Mouse (Mus musculus): ENCODE data around the gene Cxcr4.

Gene Cxcr4

GRCm38 (mm10) chr1:128592211-128592741 is at the start of gene Cxcr4:
Cxcr4 (minus strand) TSS chr1:128592293.
- peak; percentile 66 to 90 for DNase-seq (ENCODE audit: low spot score in 2 of 2)

DNA sequence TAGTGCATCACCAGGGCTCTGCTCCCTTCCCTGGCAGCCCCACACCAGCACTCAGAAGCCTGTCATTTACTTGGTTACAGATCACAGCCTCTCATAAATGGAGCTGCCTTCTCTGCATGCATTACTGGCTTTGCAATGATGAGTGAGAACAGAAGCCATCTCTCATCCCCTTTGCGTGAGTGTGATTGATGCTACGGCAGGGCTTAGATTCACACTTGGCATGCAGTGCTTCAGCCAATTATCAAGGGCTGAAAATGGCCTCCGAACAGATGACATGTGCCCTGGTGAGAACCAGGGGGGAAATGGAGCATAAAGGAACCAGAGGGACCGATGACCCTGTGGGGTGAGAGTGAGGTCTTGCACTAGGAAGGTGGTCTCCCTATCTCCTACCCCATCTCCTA is 47.6 kb upstream of the Cxcr4 start:
- no peak for DNase-seq (ENCODE audit: low spot score in 2 of 2)

DNA sequence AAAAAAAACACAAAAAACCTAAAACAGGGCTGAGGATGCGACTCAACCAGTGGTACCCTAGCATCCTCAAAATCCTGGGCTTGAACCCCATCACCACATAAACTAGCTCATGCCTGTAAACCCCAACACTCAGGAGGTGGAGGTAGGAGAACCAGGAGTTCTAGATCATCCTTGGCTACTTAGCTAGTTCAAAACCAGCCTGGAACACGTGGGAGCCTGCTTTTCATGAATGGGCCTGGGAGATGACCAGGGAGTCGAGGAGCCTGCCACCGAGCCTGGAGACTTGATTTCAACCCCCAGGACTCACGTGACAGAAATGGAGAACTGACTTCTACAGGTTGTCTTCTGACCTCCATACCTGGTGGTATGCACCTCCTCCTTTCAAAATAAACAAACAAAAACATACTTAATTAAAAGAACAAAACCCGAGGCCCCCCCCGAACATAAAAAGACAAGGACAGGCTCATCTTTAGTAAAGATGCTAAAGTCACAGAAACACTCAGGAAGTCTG is 45.2 kb upstream of the Cxcr4 start:
- no peak for DNase-seq (ENCODE audit: low spot score in 2 of 2)

GRCm38 (mm10) chr1:128636258-128637229 is 44.5 kb upstream of the Cxcr4 start:
- no peak for DNase-seq (ENCODE audit: low spot score in 2 of 2)

DNA sequence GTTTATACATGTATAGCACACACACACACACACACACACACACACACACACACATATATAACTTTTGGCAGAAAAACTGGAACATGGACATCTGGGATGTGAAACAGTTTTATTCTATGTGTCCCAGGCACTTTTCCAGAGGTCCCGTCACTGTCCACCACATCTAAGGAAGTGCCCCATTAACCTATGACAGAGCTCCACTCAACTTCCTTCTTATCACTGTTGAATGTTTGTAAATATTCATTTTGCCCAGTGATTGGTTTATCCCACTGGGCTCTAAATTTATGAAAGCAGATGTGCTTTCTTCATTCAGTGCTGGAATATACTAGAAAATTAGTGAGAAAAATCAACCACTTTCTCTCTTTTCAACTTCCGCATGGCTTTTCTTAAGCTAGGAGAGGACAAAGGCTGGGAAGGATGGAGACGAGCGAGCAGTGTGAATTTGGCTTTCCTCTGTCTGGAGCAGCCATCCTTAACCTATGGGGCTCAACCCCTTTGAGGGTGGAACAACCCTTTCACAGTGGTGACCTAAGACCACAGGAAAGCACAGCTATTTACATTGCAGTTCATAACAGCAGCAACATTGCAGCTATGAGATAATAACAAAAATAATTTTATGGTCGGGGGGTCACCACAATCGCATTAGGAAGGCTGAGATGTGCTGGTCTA is 41.8 kb upstream of the Cxcr4 start:
- DNase-seq (ENCODE audit: low spot score in 2 of 2), result no peak

DNA sequence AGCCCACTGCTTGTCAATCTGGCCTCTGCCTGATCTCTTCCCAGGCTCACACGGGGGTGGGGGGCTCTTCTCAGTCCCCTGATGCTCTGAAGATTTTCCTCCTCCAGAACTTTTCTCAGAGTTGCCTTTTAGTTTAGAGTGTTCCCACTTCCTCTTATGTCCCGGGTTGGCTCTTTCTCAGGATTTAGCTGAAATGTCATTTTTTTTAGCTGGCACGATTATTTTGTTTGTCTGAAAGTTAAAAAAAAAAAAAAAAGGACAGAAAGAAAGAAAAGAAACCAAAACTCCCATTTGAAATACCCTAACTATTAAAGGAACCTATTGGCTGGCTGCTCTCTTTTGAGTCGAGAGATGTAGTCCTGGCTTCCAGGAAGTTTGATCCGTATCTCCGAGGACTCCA is 40.4 kb upstream of the Cxcr4 start:
- DNase-seq (ENCODE audit: low spot score in 2 of 2), result no peak

GRCm38 (mm10) chr1:128626144-128626678 is 34.1 kb upstream of the Cxcr4 start:
- DNase-seq (ENCODE audit: low spot score in 2 of 2), result no peak

DNA sequence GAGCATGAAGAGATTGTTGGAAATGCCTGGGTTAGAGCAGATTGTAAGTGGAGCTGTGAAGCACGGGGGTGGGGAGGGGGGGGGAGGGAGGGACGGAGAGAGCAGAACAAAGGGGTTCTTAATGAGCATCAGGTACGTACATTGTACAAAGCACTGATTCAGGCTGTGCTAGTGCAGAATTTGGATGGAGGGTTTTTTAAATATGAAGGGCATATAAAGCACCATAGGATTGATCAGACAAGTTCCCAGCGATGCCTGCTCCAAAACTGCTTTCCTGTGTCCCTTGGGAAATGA is 31.4 kb upstream of the Cxcr4 start:
- DNase-seq (ENCODE audit: low spot score in 2 of 2), result no peak

DNA sequence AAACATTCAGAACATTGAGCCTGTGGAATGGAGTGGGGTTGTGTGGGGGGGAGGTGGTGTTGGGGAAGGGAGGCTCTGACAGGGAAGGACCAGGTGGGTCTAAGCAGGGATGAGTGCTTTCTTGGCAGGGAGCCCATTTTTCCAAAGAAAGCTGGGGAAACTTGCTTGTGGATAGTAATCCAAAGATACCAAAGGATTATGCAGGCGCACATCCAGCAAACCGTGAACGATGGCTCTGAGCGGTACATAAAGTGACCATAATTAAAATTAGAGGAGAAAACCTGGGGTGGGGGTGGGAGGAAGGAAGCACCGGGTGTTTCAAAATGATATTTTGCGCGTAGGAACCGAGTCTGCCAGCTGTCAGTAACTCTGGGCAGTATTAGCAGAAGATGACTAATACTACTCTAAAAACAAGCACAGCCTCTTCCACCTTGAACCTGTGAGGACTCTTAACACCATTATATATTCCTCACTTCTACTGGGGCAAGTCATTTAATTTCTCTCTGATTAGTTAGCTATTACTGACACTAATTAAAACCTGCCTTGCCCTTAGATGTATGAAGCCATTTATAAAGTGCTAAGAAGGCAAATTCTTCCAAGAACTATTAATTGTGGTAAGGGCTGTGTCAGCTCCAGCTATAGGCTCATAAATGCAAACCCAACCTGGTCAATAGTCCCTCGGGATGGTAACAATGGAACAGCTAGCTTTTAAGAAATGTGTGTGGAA is 30.9 kb upstream of the Cxcr4 start:
- peak in 1 of 2 experiments; percentile 40 for DNase-seq (ENCODE audit: low spot score in 2 of 2)

DNA sequence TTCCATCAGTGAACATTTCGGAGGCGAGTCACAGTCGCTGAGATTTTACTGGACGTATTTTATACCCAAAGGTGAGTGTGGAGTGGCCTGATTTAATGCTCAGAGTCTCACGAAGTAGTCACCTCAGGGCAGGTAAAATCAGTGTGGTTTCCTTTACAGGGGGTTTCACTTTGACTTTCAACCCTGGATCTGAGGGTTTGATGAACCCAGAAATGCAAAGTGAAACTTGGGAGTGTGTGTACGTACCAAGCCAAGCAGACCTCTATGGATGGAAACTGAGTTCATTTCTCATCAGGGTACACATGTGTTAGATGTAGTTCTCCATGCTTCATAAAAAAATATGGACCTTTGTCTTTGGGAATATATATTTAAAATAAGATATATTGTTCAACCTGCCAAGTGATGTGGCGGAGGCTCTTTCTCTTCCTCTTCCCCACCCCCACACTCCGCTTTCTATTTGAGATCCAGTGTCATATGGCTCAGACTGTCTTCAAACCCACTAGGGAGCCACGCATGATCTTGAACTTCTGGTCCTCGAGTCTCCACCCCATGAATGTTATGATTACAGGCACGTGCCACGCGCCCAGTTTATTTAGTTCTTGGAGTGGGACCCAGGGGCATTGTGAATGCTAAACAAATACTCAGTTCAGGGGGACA is 25.7 kb upstream of the Cxcr4 start:
- DNase-seq (ENCODE audit: low spot score in 2 of 2), result no peak

DNA sequence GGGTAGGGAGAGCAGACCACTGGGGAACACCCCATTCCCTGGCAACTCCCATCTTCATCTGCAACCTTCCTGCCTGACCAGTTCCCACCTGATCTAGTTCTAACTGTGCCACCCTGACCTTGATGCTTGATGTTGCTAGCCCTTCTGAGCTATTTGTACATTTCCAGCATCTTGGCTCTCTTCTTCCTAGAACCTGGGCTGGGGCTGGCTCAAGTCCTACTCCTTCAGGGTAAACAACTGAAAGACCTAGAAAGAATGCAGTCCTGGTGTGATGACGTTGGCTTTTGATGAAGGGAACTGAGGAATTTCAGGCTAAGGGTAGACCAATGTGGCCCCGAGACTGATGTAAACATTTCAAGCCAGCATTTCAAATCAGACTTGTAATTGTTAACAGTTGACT is 24.5 kb upstream of the Cxcr4 start:
- no peak for DNase-seq (ENCODE audit: low spot score in 2 of 2)

DNA sequence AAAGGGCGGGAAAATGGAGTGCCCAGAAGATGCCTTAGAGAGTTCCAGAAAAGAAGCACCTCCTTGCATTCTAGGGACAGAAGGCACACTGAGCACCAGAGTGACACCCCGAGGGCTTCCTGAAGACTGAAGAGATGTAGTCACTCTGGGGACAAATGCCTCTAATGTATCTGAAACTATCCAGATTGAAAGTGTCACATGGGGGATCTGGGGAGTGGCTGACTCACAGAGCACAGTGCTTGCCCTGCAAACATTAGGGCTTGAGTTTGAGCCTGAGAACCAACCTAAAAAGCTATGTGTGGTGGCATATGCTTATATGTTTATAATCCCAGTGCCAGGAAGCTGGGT is 23.3 kb upstream of the Cxcr4 start:
- DNase-seq (ENCODE audit: low spot score in 2 of 2), result no peak

DNA sequence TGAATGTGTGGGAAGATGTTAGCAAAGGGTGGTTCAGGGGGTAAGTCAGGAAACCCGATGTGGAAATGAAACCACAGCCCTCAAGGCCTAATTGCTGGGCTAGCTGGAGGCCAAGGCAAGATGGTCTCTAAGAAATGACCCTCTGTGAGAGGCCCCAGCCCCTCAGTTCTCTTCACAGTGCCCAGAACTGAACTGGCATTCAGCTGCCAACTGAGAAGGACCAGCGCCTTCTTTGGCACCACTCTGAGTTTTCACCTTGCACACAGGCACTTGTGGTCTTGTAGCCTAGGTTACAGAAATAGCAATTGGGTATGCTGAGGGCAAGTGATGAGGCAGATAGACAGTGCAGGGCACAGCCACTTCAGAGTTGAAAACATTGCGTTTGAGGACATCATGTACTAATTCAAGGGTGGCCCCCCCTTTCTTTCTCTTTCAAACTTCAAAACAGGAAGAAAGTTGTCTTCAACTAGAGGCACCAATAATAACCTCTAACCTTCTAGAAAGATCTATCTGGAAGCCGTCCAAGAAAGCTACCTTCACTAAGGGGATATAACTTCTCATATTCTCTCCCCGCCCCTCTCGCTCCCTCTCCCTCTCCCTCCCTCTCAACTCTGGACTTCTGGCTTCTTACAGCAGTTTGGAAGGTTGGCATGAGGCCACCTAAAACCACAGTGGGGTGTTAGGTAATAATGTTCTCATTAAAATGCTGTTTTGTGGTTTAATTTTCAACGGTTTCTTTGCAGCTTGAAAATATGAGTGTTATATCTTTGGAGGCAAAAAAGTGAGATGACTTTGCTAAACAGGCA is 22.8 kb upstream of the Cxcr4 start:
- DNase-seq (ENCODE audit: low spot score in 2 of 2), result no peak

DNA sequence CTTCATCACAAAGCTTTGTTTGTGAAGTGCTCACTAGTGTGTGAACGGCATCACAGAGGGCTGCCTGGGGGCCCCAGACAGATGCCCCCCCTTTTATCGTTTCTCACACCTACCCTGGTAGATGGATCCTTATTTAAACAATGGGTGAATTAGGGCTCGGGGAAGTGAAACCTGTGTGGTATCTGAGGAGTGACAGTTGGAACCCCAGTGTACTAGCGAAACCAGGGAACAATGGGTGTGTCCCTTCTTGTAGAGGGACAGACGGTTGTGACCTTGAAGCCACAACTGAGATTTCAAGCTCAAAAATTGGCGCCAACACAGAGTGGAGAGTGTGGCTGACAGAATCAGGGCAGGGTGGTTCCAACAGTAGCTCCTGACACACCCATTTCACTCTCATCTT is 16.0 kb upstream of the Cxcr4 start:
- DNase-seq (ENCODE audit: low spot score in 2 of 2), result no peak

DNA sequence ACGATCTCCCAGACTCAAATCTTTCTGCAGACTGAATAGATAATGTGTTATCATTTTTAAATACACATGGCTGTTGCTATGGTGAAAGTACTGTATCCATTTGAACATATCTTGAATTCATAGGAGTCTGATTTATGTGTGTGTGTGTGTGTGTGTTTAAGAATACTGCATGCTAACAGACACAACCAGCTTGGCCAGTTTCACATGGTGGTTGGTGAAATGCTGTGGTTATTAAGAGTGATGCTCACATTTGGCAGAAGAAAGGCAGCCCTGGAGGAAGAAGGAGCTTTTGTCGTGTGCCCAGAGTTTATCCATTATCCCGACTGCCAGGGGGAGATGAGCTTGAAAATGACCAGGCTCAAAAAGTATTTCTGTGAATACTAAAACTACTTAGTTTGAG is 15.3 kb upstream of the Cxcr4 start:
- DNase-seq (ENCODE audit: low spot score in 2 of 2), result no peak

DNA sequence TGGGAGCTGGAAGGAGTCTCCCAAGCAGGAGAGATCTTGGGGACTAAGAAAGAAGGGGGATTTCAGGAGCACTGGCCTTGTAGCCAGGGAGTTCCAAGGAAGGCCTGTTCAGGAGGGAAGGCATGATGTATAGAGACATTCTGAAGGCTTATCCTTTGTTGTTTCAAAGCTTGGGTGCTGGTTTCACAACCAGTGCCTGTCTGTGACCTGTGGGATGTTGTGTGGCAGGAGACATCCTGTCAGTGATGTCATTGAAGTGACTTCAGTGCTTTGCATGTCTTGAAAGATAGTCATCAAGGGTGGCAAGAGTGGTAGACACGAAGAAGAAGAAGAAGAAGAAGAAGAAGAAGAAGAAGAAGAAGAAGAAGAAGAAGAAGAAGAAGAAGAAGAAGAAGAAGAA is 13.7 kb upstream of the Cxcr4 start:
- DNase-seq (ENCODE audit: low spot score in 2 of 2), result no peak

GRCm38 (mm10) chr1:128602688-128603385 is 10.7 kb upstream of the Cxcr4 start:
- no peak for DNase-seq (ENCODE audit: low spot score in 2 of 2)

GRCm38 (mm10) chr1:128602018-128602687 is 10.1 kb upstream of the Cxcr4 start:
- no peak for DNase-seq (ENCODE audit: low spot score in 2 of 2)

GRCm38 (mm10) chr1:128601307-128601706 is 9.2 kb upstream of the Cxcr4 start:
- no peak for DNase-seq (ENCODE audit: low spot score in 2 of 2)
